Mouse (Mus musculus) lung, postnatal 0 days (tissue): Measurements from ENCODE around the gene Olfr695.

Experiments used
- CTCF ChIP-seq: IDR thresholded peaks from 2 replicates; pipeline ENCODE4 v1.5.1; 2016; ENCODE audit warnings: antibody characterized with exemption, mild to moderate bottlenecking
- EP300 ChIP-seq: IDR thresholded peaks from 2 replicates; pipeline ENCODE4 v1.6.1; 2016; ENCODE audit warnings: antibody characterized with exemption, mild to moderate bottlenecking, control low read depth

DNA sequence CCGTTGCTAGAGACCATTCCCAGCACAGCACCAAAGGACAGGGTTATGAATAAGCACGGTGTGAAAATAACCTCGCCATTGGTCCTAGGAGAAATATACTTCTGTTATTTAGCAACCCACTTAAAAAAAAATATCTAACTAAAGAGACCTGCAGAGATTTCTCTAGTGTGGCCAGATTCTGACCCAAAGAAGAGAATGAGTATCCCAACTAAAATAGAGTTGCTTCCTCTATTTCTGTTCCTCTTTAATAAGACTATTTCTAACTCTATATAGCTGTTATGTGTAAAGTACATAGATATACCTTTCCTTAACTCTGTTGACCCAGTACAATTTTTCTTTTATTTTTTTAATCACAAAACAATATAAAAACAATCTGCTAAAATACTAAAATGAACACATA lies 23.2 kb downstream of the Olfr695 start:
- no peak for TF ChIP-seq CTCF
- TF ChIP-seq EP300: no peak
